Mouse (Mus musculus): ENCODE results near the gene Scel.

The Scel gene

DNA sequence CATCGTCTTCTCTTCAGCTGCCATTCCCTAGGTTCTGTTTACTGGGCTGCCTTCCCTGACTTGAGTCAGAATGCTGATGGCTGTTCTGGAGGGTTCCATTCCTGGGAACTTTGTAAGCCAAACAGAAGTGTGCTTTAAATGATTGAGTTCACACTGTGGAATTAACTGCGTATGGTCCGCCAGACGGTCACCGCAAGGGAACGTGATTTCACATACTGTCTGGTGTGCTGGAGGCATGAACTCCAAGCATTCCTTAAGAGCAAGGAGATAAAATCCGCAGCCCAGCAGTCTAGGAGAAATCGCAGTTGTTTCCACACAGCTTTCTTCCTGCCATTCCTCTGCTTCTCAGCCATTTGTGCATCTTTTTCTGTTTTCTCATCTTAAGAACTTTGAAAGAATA, 2.3 kb downstream of the Scel start:
- DNase-seq (ENCODE audit: low spot score), result no peak

DNA sequence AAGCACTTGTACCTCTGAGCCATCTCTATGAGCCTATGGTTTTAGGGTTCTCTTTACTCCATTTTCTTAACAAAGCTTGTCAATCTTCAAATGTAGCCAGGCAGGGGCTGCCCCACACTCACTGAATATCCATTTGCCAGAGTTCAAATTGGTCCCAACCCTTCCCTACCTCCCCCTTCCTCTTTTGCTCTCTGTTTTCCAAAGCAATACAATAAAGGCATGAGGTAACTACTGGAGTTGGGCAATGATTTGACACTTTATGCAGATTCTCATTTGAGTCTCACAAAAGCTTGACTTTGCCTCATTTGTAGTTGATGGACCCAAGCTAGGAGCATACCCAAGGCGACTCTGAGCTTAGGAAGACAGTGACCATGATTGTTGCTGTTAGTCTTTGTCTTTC, 13.1 kb downstream of the Scel start:
- DNase-seq (ENCODE audit: low spot score), result no peak

DNA sequence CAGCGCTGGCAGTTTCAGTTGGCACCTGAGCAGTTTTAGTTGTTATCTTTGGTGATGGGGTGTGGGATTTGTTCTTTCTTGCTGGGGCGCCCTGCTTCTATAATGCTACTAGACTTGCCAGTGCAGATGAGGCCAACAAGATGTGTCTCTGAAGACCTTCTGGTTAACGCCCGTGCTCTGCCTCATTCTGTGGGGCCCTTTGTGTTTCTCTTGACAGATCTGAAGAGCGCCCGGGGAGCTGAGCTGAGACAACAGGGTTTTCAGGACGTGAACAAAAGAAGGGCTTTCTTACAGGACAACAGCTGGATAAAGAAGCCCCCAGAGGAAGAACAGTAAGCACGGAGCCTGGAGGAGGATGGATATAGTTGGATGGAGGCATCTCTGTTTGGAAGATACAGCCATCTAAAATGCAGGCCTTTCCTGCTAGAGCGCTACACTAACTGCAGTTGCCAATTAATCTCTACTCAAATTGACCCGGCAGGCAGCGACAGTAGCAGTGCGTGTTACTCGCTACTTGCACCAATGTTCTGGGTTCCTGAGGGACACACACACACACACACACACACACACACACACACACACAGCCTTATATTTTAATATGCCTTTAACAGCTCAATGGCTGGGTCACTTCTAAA, 16.7 kb downstream of the Scel start:
- no peak for DNase-seq (ENCODE audit: low spot score)

DNA sequence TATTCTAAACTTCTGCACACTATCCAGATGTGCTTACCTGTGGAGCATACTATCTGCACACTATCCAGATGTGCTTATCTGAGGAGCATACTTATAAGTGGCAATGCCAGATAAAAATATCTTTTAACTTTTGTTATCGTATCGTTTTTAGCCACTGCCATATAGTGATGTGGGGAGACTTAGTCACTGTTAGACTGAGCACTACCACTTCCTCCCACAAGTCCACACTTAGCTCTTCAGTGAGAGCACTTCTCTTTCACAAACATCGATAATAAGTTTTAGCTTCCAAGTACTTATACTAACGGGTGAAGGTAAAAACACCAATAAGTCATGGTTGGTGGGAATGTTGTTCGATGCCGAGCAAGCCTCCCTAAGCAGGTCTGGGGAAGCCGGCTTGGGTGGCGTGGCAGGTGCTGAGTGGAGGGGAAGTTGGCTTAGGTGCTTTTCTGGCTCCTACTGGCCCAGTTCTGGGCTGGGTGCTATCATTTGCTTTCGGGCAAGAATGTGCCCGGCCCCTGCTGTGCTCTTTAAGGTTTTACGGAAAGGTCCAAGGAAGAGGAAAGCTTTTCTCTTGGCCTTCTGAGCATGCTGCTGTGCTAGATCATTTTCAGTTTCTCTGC, 18.7 kb downstream of the Scel start:
- no peak for DNase-seq (ENCODE audit: low spot score)

DNA sequence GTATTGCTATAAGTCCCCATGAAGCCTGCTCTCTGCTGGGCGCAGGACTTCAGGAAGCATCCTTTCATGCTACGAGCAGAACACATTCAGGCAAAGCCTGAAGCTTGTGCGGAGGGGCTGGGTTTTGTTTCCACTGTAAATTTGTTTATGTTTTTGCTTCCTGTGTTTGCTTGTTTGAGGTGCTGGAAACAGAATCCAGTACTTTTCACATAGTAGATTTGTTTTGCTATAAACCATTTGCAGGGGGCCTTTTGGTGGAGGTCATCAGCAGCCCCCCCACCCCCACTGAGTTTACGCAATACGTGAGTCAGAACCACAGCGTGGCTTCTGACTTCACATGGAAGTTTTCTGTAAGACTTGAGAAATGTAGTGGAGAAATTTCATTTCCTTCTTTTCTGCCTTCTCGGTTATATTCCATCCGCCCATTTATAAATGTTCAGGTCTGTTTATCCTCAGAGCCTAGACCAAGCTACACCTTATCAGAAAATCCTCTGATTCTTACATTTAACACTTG, 22.4 kb downstream of the Scel start:
- DNase-seq (ENCODE audit: low spot score), result no peak

DNA sequence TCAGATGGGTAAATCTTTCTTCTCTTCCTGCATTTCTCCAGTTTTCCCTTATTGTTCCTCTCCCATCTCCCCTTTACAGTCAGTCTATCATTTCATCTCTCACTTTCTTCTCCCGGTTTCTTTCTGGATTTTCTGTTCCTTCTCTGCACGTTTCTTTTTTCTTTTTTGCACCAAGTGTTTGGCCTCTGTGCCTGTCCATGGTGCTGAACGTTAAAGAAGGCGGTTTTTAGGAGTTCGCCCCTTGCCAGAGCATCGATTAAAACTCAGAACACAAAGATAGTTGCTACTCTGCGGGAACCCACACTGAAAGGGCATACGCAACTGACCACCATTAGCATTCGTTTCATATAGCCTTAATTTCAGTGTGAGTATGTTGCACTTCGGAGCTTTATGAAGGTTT, 23.2 kb downstream of the Scel start:
- DNase-seq (ENCODE audit: low spot score), result no peak

DNA sequence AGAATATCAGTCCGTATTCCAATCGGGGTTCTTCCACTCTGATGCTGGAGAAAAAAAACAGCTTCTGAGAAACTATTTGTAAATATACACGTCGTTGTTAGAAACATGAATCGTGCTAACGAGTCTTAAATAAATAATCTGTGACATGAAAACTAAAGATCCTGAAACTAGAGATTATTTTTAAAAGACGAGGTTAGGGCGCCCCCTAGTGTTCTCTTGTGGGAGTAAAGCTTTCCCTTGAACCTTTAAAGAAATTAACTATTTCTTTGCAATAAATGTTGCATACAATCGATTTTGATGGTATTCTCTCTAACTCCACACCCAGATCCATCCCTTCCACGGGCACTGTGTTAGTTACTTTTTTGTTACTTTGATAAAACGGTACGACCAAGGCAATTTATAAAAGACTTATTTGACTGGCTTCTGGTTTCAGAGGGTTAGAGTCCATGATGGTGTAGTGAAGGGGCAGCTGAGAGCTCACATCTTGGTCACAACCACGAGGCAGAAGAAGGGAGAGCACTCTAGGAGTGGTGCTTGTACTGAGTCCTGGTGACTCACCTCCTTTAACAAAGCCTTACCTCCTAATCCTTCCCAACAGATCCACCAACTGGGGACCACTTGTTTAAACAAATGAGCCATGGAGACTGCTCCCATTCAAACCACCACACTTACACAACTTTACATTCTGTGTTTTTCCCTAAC, 24.4 kb downstream of the Scel start:
- DNase-seq (ENCODE audit: low spot score), result peak; percentile 9

DNA sequence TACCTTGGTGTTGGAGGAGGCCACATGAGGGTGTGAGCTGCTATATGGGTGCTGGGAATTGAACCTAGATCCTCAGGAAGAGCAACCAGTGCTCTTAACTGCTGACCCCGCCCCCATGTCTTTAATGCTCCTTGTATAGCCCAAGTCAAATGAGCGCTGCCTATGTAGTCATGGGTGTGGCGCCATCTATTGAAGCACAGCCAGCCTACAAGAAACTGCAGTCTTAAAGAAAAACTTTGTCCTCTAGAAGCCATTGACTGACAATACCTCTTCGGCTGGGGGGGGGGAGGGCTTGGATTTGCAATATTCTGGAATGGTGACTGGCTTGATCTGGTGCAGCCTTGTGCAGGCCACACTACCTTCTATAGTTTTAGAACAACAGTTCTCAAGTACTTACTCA, 26.7 kb downstream of the Scel start:
- no peak for DNase-seq (ENCODE audit: low spot score)

DNA sequence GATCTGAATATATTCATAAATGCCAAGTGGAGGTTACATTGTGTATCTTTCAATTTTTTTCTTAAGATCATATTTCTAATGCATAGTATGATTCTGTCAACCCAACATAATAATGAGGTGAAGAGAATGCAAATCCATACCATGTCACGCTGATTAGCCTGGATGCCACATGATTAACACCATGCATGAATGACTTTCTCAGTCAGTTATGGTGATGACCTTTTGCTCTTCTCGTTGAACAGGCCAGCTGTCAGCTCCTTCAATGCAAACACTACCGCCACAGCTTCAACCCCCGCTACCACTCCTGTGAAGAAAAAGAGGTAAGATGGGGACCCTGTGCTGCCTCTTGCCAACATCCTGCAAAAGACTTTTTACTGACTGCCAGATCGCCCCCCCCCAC, 28.5 kb downstream of the Scel start:
- no peak for DNase-seq (ENCODE audit: low spot score)

DNA sequence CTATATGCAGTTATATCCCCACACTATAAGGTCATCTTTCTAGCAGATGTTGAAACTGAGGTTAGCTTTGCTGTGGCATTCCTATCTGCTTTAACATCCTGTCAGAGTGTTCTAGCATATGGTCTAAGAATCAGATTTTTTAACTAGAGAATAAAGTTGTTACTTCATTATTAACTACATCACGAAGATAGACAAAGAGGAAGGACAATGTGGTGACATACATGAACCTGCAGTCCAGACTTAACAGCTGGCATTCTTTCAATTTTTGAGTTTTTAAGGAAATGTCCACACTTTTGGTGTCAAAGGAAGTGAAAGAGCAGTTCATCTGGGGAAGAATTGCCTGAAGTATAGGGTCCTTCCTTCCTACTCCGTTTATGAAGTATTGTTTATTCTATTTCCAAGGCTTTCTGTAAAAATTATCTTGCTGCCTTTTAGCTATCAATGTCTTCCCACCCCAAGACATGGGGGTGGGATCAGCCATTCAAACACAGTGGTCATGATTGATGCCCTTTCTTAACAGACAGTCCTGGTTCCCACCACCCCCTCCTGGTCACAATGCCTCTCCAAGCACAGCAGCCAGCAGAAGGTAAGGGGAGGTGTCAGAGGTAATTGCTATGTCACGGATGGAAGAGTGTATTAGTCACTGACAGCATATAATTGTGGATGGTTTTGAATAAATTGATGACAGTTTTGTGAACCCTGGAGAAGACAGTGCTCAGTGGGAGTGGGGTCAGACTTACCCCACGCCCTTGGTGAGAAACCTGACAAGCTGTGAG, 30.4 kb downstream of the Scel start:
- DNase-seq (ENCODE audit: low spot score), result no peak

DNA sequence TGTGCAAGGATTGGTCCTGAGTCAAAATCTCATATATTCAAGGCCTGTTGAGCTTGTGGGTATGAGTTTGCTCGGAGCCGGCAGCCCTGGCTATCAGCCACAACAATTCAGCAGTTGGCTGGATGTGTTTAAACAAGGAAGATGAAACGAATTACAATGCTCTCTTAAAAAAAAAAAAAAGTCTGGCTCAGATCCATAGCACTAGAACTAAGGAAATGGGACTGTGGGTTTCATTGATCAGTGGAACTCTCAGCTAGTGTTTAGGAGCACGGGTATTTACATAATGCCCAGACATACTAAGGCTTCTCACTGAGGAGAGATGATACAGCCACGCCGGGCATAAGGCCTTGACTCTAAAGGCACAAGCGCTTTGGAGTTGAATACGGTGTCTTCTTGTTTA, 32.6 kb downstream of the Scel start:
- DNase-seq (ENCODE audit: low spot score), result no peak

DNA sequence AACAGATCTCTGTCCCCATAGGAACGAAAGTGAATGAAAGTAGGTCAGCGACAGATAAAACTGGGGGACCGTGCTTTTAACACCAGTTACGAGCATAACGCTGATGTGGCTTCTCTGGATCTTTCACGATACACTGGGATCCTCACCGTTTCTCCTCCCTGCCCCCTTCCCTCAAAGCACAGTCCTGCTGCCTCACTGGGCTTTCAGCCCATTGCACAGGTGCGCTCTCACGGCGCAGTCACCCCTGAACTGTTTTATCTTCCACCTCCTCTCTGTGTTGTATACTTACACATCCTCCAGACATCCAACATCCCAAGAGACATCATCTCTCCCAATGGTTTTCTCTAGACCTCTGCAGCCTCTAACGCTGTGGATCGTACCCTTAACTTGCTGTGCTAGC, 33.1 kb downstream of the Scel start:
- no peak for DNase-seq (ENCODE audit: low spot score)

DNA sequence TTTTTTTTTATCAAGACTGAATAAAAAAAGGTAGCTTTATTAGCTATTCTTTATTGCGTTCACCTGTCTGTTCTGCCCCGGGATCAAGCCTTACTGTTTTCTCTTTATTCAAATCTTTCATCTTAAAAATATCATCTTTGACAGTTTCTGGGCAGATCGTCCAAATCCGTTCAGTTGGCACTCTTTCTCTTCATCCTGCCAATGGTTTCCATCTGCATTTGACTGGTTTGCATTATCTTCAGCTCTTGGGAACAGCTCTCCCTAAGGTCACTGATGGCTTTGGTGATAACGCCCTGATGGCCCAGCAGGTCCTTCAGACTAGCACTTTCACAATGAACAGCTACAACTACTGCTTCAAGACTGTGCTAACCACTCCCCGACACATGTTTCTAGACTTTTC, 35.1 kb downstream of the Scel start:
- DNase-seq (ENCODE audit: low spot score), result no peak

DNA sequence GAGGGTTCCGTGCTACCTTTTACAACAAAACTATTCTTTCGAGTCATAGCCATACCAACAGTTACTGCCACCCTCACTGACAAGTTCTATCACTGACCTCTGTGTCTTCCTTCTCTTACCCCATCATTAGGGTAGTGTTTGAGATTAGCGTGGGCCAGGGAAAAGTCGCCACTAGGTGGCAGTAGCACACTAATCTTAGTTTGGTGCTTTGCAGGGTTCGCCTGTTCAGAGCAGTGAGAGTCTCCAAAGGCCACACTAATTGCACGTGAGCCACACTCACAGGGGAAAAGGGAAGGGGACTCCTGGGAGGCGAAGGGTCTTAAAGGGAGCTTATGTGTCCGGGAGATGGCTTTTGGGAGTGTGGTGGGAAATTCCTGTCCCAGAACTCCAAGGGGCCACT, 37.3 kb downstream of the Scel start:
- DNase-seq (ENCODE audit: low spot score), result peak; percentile 43

DNA sequence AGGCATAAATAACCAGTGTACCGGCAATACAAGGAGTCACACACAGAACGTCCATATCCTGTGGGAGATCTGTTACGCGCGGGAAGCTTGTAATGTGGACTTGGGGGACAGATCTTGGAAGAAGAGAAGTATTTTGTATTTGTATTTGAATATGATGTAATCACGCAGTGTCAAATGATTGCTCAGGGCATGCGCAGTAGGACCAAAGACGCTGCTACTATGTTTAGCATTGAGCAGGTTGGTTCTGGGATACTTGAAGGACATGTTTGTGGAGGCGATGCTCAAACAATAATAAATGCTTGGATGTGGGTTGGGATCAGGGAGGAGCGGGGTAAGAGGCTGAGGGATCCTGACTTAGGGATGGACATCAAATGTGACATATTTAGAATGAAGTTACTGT, 37.8 kb downstream of the Scel start:
- no peak for DNase-seq (ENCODE audit: low spot score)

DNA sequence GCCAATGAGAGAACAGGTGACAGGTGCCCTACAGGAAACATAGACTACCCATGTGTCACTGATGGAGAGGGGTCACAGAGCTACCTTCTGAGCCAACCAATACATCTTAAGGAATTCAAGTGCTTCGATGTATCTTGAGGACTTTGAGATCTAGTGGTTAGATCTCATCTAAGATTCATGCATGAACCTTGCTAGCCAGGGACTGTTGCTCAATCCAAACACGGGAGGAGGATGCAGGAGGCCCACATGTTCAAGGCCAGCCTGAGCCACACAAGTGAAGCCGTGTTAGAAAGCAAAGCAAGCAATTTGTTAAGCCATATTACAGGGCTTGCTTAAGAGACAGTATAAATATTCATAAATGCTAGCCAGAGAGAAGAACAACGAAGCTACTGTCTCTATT, 38.8 kb downstream of the Scel start:
- no peak for DNase-seq (ENCODE audit: low spot score)

DNA sequence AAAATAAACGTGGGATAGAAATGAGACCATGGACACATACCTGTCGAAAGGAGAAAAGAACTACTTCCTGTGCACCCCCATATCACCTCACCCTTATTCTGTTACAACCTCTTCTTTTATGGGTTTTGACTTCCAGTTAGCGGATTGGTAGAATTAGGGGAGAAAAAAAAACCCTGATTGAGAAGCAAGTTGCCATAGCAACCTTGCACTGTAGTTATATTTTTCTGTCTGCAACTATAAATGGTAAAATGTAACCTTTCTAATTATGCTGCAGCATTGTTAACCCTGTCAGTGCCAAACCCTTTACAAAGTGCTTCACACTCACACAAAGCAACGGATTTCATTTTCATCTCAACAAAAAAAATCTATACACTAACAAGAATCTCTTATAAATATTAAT, 39.2 kb downstream of the Scel start:
- DNase-seq (ENCODE audit: low spot score), result no peak

DNA sequence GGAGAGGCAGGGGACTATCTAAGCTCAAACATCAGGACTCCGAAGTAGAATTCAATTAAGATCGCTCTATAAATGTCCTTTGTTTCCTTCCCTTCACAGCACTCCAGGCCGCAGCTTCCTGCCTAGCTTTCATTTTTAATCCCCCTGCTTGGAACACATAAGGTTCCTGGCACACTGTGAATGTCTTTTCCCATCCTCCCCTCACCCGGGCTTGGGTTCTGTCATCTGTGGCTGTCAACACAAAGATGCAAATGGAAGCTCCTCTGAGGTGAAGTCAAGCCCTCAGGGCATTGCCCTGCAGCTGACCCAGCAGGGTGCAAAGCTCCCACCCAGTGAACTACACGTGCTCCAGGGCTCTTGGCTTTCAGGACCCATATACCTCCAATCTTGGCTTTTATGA, 43.5 kb downstream of the Scel start:
- DNase-seq (ENCODE audit: low spot score), result no peak

DNA sequence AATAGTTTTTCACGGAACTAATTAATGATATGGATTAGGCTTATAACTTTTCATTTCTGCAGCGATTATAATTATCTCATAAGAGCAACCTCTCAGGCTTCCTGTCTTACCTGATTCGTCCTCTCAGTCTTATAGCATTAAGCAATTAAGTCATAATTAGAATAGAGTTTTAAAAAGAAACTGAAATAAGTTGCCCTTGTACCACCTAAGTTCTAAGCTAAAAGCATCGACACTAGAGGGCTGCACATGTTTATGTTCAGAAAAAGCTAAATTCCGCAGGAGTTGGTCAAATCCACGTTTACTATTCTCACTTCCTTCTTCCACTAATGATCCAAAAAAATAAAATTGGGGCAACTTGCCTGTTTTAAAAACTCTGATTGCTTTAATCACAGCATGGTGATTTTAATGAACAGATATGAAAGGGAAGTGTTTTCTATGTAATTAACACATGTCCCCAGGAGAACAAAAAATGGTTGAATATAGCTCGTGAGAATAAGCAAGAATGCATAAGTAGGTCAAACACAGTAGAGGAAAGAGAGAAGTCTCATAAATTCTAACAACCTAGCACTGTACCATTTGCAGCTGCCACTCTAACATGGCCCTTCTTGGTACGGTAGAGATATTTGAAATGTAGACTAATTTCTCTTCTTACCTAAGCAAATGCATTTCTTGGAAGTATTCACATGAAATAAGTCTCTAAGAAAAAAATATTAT, 48.4 kb downstream of the Scel start:
- DNase-seq (ENCODE audit: low spot score), result no peak

DNA sequence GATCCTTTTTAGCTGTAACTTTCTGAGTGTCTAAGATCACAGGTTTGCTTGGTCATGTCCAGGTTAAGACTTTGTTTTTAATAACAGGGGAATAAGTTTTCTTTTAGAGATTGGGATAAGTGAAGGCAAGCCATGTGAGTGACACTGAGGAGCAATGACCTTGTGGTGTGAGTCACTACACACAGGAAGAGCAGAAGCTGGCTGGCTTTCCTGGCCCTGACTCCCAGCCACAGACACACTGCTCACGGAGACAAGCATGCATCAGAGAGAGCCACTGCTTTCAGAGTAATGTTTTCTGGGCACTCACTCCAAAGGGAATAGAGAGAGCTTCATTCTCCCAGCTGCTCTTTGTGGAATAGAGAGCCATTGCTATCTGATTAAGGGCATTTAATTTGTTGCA, 54.8 kb downstream of the Scel start:
- no peak for DNase-seq (ENCODE audit: low spot score)

DNA sequence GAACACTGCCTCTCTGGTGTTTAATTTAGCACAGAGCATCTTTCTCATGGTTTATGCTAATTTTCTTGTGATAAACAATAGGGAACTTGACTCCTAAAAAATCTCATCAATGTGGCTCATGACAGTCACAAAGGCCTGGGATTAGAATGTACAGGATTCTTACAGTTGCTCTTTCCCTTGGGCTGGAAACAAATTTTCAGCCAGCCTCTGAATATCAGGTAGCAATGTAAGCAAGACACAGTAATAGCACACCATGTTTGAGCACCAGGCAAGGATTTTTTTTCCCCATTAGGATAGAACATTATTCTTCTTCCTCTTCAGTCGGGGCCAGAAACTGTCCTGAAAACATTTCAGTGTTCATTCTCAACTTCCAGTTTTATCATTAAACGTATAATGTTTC, 55.3 kb downstream of the Scel start:
- DNase-seq (ENCODE audit: low spot score), result no peak

Data from spleen, adult 12 weeks (tissue).